Mouse (Mus musculus) adrenal gland (tissue): ENCODE measurements around the gene Pigs.

Experiments
- intact Hi-C: fragments of 180-260 bp; cut with DNase I; formaldehyde crosslinking; loops from one replicate; pipeline ENCODE4 v1.15.1; 2025

Pigs gene

GRCm38 (mm10) chr11:78333992-78334391 lies 5.8 kb downstream of the Pigs start:
- intact Hi-C loops = no loop called here

DNA sequence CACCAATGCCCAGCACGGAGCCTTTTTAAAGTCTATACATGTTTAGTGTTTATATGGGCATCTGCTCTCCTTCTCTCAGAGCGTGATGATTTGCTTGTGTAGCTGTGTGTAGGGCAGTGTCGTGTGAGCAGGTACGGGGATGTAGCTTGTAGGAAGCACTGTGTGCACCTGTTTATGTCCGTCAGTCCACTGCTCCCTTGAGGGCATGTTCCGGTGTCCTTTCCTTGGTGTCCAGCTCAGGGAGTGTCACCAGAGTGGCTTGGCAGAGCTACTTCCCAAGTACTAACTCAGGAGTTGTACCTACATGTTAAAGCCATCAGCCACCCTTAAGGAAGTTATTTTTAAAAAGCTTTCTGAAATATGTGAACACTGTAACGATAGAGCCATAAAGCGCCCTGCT lies 8.8 kb downstream of the Pigs start:
- intact Hi-C loops = no loop called here

GRCm38 (mm10) chr11:78341702-78342101 lies 13.5 kb downstream of the Pigs start:
- intact Hi-C loops = no loop called here

GRCm38 (mm10) chr11:78343381-78344327 lies 15.4 kb downstream of the Pigs start, which contains the start of gene Unc119:
Gene Unc119 (plus strand): TSS chr11:78343482.
- intact Hi-C loops = no loop called here

GRCm38 (mm10) chr11:78344328-78344889 lies 16.2 kb downstream of the Pigs start:
- intact Hi-C loops = no loop called here

- intact Hi-C loops = loop anchor here (5.0 kb wide), 3 partner anchors 48 to 83 kb away; partner anchors contain the start of gene 2610507B11Rik
These were observed 16.9 kb downstream of the Pigs start for GRCm38 (mm10) chr11:78344890-78345715.

GRCm38 (mm10) chr11:78345801-78346200 lies 17.6 kb downstream of the Pigs start:
- intact Hi-C loops = loop anchor here (5.0 kb wide), 3 partner anchors 48 to 84 kb away; partner anchors contain the start of gene 2610507B11Rik

DNA sequence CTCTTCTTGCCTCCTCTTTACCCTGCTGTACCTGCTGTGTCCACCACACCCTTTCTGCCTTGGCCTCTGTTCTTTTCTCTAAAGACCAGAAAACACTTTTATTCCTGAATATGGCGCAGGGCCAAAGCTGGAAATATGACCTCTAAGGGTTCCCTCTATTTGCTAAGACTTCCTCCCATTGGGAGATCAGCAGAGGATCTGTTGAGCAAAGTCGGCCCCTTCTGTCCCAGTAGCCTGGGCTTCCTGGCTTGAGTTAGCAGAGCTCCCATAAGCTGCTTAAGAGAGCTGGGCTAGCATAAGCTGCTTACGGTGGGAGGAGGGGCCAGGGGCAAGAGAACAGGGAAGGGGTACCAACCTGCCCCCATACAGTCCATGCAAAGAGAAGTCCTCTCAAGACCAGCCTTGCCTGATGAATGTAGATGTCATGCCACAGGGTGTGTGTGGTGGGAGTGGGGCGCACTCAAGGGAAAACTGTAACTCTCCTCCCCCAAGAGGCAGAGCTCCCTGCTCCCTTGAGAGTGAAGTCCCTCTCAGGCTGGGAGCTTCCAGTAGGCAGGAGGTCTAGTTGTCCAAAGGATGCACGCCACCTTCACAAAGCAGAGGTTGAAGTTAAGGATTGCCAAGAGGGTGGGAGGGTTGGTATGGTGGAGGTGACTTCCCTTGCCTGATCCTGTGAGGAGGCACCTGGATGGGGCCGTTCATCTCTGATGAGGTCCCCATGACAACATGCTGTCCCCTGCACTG lies 18.3 kb downstream of the Pigs start:
- intact Hi-C loops = loop anchor here (5.0 kb wide), 3 partner anchors 49 to 84 kb away; partner anchors contain the start of gene 2610507B11Rik

DNA sequence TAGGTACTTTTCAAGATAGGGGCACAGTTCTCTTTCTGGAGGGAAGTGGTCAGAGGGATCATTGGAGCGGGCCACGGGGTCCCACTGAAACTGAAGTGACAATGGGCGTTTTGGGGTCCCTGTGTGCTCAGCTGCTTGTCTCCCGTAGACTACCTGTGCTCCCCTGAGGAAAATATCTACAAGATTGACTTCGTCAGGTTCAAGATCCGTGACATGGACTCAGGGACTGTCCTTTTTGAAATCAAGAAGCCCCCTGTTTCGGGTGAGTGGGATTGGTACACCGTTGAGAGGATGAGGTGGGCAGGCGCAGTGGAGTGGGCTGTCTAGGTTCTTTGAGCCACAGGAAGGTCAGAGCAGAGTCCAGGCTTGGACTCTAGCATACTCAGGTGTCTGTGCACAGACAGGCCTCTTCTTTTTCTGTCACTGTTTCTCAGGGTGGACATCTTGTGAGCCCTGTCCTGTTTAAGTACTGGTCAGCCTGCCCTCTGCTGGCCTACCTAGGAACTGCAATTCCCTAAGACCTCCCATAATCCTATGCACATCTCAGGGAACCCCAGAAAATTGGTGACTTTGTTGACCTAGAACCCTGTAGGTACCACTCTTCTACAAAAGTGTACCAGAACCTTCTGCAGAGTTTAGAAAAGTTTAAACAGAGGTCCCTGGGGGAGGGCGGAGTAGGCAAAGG lies 19.0 kb downstream of the Pigs start:
- intact Hi-C loops = loop anchor here (5.0 kb wide), 3 partner anchors 50 to 85 kb away; partner anchors contain the start of gene 2610507B11Rik

DNA sequence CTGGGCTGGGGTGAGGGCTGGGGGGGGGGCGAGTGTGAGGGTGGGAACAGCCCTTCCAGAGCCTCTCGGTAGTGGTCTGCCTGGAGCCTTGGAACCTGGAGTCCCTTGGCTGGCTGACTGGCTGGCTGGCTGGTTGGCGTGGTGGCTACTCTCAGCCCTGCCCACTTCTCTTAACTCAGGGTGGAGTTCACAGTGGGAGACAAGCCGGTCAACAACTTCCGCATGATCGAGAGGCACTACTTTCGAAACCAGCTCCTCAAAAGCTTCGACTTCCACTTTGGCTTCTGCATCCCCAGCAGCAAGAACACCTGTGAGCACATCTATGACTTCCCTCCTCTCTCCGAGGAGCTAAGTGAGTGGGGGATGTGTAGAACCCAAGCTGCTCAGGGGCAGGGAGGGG lies 19.7 kb downstream of the Pigs start:
- intact Hi-C loops = loop anchor here (5.0 kb wide), 3 partner anchors 51 to 86 kb away; partner anchors contain the start of gene 2610507B11Rik

DNA sequence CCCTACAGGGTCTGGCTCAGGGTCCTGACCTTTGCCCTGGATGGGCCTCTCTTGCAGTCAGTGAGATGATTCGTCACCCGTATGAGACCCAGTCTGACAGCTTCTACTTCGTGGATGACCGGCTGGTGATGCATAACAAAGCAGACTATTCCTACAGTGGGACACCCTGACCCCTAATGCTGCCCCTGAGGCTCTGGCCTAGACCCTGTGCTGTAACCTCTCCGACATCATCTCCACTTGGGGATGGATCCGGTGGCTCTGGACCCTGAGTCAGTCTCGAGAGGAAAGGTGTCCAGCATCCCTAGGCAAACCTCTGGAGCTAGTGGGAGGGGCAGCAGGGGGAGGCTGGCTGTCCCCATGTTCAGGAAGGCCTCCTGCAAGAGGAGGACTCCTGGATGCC lies 20.3 kb downstream of the Pigs start:
- intact Hi-C loops = loop anchor here (5.0 kb wide), 3 partner anchors 51 to 86 kb away; partner anchors contain the start of gene 2610507B11Rik

- intact Hi-C loops = loop anchor here (5.0 kb wide), 3 partner anchors 52 to 87 kb away; partner anchors contain the start of gene 2610507B11Rik
These were observed 21.5 kb downstream of the Pigs start for GRCm38 (mm10) chr11:78349441-78350358.

DNA sequence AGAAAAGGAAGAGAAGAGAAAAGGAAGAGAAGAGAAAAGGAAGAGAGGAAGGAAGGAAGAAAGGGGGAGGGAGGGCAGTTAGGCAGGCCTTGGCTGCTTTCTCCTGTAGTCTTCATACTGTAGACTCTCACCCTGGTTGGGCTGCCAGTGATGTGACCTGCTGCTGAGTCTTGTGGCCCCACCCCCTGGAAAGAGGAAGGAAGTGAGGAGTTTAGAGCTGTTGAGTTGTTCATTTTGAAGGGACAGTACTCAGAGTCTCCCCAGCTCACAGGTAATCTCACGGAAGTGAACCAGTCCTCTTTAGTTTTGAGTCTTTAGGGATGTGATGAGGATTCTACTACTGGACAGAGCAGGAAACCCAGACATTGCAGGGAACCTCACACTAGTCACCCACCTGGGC lies 24.9 kb downstream of the Pigs start:
- intact Hi-C loops = no loop called here

DNA sequence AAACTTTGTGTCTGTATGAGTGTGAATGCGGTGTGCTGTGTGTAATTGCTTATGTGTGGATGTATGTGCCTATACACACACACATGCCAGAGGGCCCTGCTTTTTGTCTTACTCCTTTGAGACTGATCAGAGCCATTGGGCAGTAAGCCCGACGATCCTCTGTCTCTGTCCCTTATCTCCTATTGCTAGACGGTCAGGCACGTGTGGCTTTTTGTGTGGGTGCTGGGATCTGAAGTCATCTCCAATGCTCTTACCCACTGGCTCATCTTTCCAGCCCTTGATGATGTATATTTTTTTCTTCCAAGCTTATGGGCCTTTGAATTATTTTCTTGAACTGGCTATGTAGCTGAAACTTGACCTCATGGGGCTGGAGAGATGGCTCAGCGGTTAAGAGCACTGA lies 26.7 kb downstream of the Pigs start:
- intact Hi-C loops = loop anchor here (5.0 kb wide), 1 partner anchor 97 kb away; no protein-coding TSS in a partner anchor

DNA sequence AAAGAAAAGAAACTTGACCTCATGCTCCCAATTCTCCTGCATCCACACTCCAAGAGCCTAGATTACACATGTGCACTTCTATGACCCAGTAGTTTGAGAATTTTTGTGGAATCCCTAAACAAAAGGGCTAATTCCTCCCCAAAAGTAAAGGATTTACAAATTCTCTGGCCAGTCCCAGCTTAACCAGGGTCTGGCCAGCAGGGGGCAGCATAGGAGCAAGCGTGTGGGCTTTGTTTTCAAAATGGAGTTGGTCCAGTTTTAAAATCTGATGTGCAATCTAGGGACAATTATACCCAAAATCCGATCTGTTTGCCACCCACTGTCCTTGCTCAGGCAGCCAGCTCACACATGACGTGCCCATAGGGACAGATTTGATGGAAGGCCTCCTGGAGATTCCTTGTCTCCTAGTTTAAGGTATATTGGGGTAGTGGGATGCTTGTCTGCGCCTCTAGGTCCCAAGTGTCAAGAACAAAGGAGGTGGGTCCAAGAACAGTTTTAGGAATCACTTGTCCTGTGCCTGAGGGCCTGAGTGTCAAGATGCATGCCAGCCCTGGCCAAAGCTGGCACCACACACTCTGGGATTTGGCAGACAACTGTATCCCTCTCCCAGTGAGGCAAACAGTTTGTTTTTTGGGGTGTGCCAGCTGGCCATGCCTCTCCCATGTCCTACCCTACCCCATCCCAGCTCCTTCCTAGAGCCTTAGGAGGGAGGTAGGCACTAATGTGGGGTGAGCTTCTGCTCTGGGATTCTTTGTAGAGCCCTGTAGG lies 27.4 kb downstream of the Pigs start:
- intact Hi-C loops = loop anchor here (5.0 kb wide), 1 partner anchor 97 kb away; no protein-coding TSS in a partner anchor

DNA sequence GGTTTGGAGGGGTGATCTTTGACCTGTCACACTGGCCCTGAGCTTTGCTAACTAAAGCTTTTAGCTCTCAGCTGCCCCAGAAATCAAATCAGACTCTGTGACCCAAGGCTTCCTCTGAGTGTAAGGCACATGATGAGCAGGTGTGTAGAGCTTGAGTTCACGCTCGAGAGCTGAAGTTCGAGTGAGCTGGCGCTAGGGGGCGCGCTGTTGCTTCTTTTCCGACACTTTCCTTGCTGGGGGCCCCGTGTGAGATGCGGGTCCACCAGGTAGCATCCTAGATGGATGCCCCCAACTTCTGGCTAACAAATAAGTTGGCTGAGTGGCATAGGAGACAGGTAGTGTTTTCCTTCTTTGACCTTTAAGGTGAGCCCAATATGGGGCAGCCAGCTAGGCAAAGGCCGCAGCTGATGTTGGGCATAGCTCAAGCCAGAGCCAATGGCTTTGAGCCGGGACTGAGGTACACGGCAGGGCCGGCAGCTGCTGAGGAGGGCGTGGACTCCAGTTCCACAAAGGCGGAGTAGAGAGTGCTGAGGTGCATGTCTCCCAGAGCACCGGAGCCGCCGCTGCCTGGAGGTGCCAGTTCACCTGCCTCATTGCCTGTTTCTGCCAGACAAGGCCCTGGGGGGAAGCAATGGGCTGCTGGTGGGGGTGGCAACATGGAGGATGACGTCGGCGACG lies 30.3 kb downstream of the Pigs start:
- intact Hi-C loops = loop anchor here (5.0 kb wide), 1 partner anchor 94 kb away; no protein-coding TSS in a partner anchor
